Mouse (Mus musculus): ENCODE measurements around the gene Optn. TPM values are rescaled to one million over a fixed set of nuclear protein-coding genes. Genes with fewer than 3 reads are reported as not detected.

Gene Optn
- polyA plus RNA-seq, 1 experiment from 2014 or later, result 13.6 TPM

GRCm38 (mm10) chr2:5031215-5031614 is 32.6 kb downstream of the Optn start:
- no peaks in the 10 kb centered on the region for H3K4me1 ChIP-seq (ENCODE audit: control insufficient read depth, insufficient read depth, low read length)
- no peak overlapping the region for H3K9ac ChIP-seq (ENCODE audit: low read depth, low read length)
- no peak overlapping the region for H3K4me2 ChIP-seq
- H3K27me3 ChIP-seq (ENCODE audit: control insufficient read depth, insufficient read depth, low read length), result no peaks in the 10 kb centered on the region
- H3K27ac ChIP-seq (ENCODE audit: low read depth, low read length), result no peak overlapping the region
- H3K4me3 ChIP-seq (ENCODE audit: low read depth, low read length), result no peak overlapping the region
- ATAC-seq (replicated peaks; ENCODE audit: insufficient number of reproducible peaks, low FRiP score, low TSS enrichment), result no peak
- 75% methylated on average over 7 of the region's 7 CpGs for WGBS (ENCODE audit: insufficient replicate concordance)
- no peaks in the 10 kb centered on the region for H3K9me3 ChIP-seq (replicated peaks; ENCODE audit: control insufficient read depth, low read length)
- H3K36me3 ChIP-seq (ENCODE audit: control insufficient read depth, insufficient read depth, low read length), result no peaks in the 10 kb centered on the region

DNA sequence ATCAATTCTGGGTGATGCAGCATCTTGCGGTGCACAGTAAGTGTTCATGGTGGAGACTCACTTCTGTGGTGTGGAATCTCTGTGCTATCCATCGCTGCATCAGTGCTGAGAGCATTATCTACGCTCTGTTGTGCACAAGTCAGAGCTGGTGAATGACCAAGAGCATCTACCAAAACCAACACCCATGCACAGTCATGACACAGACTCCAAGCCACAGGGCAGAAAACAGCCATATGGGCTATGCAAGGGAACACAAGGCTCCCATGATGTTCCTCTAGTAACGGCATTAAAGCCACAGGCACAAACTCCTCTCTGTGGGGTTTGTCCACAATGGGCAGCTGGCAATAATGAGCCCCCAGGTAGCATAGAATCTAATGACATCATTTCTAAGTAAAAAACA is 34.0 kb downstream of the Optn start:
- Histone ChIP-seq H3K9ac (ENCODE audit: low read depth, low read length) (no peak overlapping the region), H3K27me3 (ENCODE audit: control insufficient read depth, insufficient read depth, low read length) (no peaks in the 10 kb centered on the region), H3K4me2 (no peak overlapping the region), H3K9me3 (replicated peaks; ENCODE audit: control insufficient read depth, low read length) (no peaks in the 10 kb centered on the region), H3K36me3 (ENCODE audit: control insufficient read depth, insufficient read depth, low read length) (no peaks in the 10 kb centered on the region), H3K4me1 (ENCODE audit: control insufficient read depth, insufficient read depth, low read length) (no peaks in the 10 kb centered on the region), H3K4me3 (ENCODE audit: low read depth, low read length) (no peak overlapping the region), H3K27ac (ENCODE audit: low read depth, low read length) (no peak overlapping the region)
- 87% methylated on average over 4 of the region's 4 CpGs for WGBS (ENCODE audit: insufficient replicate concordance)
- no peak for ATAC-seq (replicated peaks; ENCODE audit: insufficient number of reproducible peaks, low FRiP score, low TSS enrichment)

- WGBS (ENCODE audit: insufficient replicate concordance), result 74% methylated on average over 7 of the region's 7 CpGs
- H3K9ac ChIP-seq (ENCODE audit: low read depth, low read length), result no peak overlapping the region
- H3K4me2 ChIP-seq, result no peak overlapping the region
- H3K27ac ChIP-seq (ENCODE audit: low read depth, low read length), result no peak overlapping the region
- H3K9me3 ChIP-seq (replicated peaks; ENCODE audit: control insufficient read depth, low read length), result no peaks in the 10 kb centered on the region
- 0 out of 2 replicates have a peak, but pooled peaks cover 2% of the 10 kb centered on the region for H3K4me1 ChIP-seq (ENCODE audit: control insufficient read depth, insufficient read depth, low read length)
- ATAC-seq (replicated peaks; ENCODE audit: insufficient number of reproducible peaks, low FRiP score, low TSS enrichment), result peak; percentile 35; the same call in 1 of the 2 replicates
- H3K4me3 ChIP-seq (ENCODE audit: low read depth, low read length), result no peak overlapping the region
- H3K27me3 ChIP-seq (ENCODE audit: control insufficient read depth, insufficient read depth, low read length), result no peaks in the 10 kb centered on the region
- no peaks in the 10 kb centered on the region for H3K36me3 ChIP-seq (ENCODE audit: control insufficient read depth, insufficient read depth, low read length)
These were observed 35.8 kb downstream of the Optn start for GRCm38 (mm10) chr2:5028047-5028446.

DNA sequence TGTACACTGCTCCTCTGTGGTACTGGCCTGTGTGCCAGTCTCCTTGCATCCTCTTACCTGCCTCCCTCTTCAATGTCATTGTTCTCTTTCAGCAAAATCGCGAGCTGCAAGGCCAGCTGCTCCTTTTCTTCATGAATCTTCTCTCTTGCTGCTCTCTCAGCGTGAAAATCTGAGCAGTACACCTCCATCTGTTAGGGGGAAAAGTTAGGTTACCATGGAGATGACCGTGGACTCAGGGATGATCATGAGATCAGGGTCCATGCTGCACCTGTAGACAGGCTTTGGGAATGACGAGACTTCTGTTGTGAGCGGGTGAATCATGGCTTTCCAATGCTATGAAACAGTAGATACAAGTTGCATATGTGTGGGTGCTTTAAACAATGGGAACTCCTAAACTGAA is 36.8 kb downstream of the Optn start:
- no peak overlapping the region for H3K27ac ChIP-seq (ENCODE audit: low read depth, low read length)
- 82% methylated on average over 6 of the region's 6 CpGs for WGBS (ENCODE audit: insufficient replicate concordance)
- H3K4me1 ChIP-seq (ENCODE audit: control insufficient read depth, insufficient read depth, low read length), result 0 out of 2 replicates have a peak, but pooled peaks cover 2% of the 10 kb centered on the region
- ATAC-seq (replicated peaks; ENCODE audit: insufficient number of reproducible peaks, low FRiP score, low TSS enrichment), result no peak
- H3K36me3 ChIP-seq (ENCODE audit: control insufficient read depth, insufficient read depth, low read length), result no peaks in the 10 kb centered on the region
- no peak overlapping the region for H3K9ac ChIP-seq (ENCODE audit: low read depth, low read length)
- H3K9me3 ChIP-seq (replicated peaks; ENCODE audit: control insufficient read depth, low read length), result no peaks in the 10 kb centered on the region
- H3K4me3 ChIP-seq (ENCODE audit: low read depth, low read length), result no peak overlapping the region
- no peaks in the 10 kb centered on the region for H3K27me3 ChIP-seq (ENCODE audit: control insufficient read depth, insufficient read depth, low read length)
- no peak overlapping the region for H3K4me2 ChIP-seq

DNA sequence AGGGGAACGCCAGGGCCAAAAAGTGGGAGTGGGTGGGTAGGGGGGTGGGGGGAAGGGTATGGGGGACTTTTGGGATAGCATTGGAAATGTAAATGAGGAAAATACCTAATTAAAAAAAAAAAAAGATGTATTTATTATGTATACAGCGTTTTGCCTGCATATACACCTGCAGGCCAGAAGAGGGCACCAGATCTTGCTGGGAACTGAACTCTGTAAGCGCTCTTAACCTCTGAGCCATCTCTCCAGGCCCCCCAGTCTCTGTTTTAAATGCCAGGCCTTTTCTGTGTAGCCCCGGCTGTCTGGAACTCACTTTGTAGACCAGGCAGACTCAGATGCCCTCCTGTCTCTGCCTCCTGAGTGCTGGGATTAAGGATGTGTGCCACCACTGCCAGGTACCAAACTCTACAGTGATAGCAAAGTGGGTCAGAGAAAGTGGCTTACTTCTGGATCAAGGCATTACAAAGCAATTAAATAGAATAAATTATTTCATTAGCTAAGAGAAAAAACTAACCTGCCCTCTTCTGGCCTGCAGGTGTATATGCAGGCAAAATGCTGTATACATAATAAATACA is 38.6 kb downstream of the Optn start:
- Histone ChIP-seq H3K4me2 (no peak overlapping the region), H3K9me3 (replicated peaks; ENCODE audit: control insufficient read depth, low read length) (no peaks in the 10 kb centered on the region), H3K9ac (ENCODE audit: low read depth, low read length) (no peak overlapping the region), H3K4me3 (ENCODE audit: low read depth, low read length) (no peak overlapping the region), H3K27me3 (ENCODE audit: control insufficient read depth, insufficient read depth, low read length) (no peaks in the 10 kb centered on the region), H3K27ac (ENCODE audit: low read depth, low read length) (no peak overlapping the region), H3K4me1 (ENCODE audit: control insufficient read depth, insufficient read depth, low read length) (0 out of 2 replicates have a peak, but pooled peaks cover 2% of the 10 kb centered on the region), H3K36me3 (ENCODE audit: control insufficient read depth, insufficient read depth, low read length) (no peaks in the 10 kb centered on the region)
- no peak for ATAC-seq (replicated peaks; ENCODE audit: insufficient number of reproducible peaks, low FRiP score, low TSS enrichment)
- WGBS (ENCODE audit: insufficient replicate concordance), result 30% methylated on average over 3 of the region's 4 CpGs

- Histone ChIP-seq H3K27me3 (ENCODE audit: control insufficient read depth, insufficient read depth, low read length) (no peaks in the 10 kb centered on the region), H3K36me3 (ENCODE audit: control insufficient read depth, insufficient read depth, low read length) (no peaks in the 10 kb centered on the region), H3K4me1 (ENCODE audit: control insufficient read depth, insufficient read depth, low read length) (0 out of 2 replicates have a peak, but pooled peaks cover 2% of the 10 kb centered on the region), H3K27ac (ENCODE audit: low read depth, low read length) (no peak overlapping the region), H3K9me3 (replicated peaks; ENCODE audit: control insufficient read depth, low read length) (no peaks in the 10 kb centered on the region), H3K9ac (ENCODE audit: low read depth, low read length) (no peak overlapping the region), H3K4me2 (no peak overlapping the region), H3K4me3 (ENCODE audit: low read depth, low read length) (no peak overlapping the region)
- ATAC-seq (replicated peaks; ENCODE audit: insufficient number of reproducible peaks, low FRiP score, low TSS enrichment), result no peak
- WGBS (ENCODE audit: insufficient replicate concordance), result 75% methylated on average over 14 of the region's 14 CpGs
These were observed 40.0 kb downstream of the Optn start for GRCm38 (mm10) chr2:5023699-5024399.

GRCm38 (mm10) chr2:5023275-5023674 is 40.6 kb downstream of the Optn start:
- 19% methylated on average over 2 of the region's 2 CpGs for WGBS (ENCODE audit: insufficient replicate concordance)
- H3K9ac ChIP-seq (ENCODE audit: low read depth, low read length), result no peak overlapping the region
- ATAC-seq (replicated peaks; ENCODE audit: insufficient number of reproducible peaks, low FRiP score, low TSS enrichment), result no peak
- no peaks in the 10 kb centered on the region for H3K27me3 ChIP-seq (ENCODE audit: control insufficient read depth, insufficient read depth, low read length)
- no peaks in the 10 kb centered on the region for H3K36me3 ChIP-seq (ENCODE audit: control insufficient read depth, insufficient read depth, low read length)
- no peak overlapping the region for H3K4me2 ChIP-seq
- 0 out of 2 replicates have a peak, but pooled peaks cover 2% of the 10 kb centered on the region for H3K4me1 ChIP-seq (ENCODE audit: control insufficient read depth, insufficient read depth, low read length)
- no peaks in the 10 kb centered on the region for H3K9me3 ChIP-seq (replicated peaks; ENCODE audit: control insufficient read depth, low read length)
- H3K27ac ChIP-seq (ENCODE audit: low read depth, low read length), result no peak overlapping the region
- no peak overlapping the region for H3K4me3 ChIP-seq (ENCODE audit: low read depth, low read length)

GRCm38 (mm10) chr2:5019708-5020107 is 44.1 kb downstream of the Optn start:
- Histone ChIP-seq H3K4me2 (no peak overlapping the region), H3K36me3 (ENCODE audit: control insufficient read depth, insufficient read depth, low read length) (no peaks in the 10 kb centered on the region), H3K9me3 (replicated peaks; ENCODE audit: control insufficient read depth, low read length) (no peaks in the 10 kb centered on the region), H3K4me1 (ENCODE audit: control insufficient read depth, insufficient read depth, low read length) (0 out of 2 replicates have a peak, but pooled peaks cover 2% of the 10 kb centered on the region), H3K4me3 (ENCODE audit: low read depth, low read length) (no peak overlapping the region), H3K27ac (ENCODE audit: low read depth, low read length) (no peak overlapping the region), H3K27me3 (ENCODE audit: control insufficient read depth, insufficient read depth, low read length) (no peaks in the 10 kb centered on the region), H3K9ac (ENCODE audit: low read depth, low read length) (no peak overlapping the region)
- no peak for ATAC-seq (replicated peaks; ENCODE audit: insufficient number of reproducible peaks, low FRiP score, low TSS enrichment)
- WGBS (ENCODE audit: insufficient replicate concordance), result 68% methylated on average over 1 of the region's 1 CpGs

DNA sequence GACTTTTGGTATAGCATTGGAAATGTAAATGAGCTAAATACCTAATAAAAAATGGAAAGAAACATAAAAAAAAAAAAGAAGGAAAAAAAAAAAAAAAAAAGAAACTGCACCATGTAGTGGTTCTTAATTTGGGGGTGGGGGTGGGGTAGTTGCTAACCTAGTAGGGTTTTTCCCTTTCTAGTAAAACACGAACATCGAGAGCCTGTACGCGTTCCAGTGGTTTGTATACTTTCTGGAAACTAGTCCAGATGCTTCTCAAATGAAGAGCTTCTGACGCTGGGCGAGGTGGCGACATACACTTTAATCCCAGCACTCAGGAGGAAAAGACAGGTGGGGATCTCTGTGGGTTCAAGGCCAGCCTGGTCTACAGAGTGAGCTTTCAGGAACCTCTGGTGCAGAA is 46.9 kb downstream of the Optn start:
- ATAC-seq (replicated peaks; ENCODE audit: insufficient number of reproducible peaks, low FRiP score, low TSS enrichment), result no peak
- Histone ChIP-seq H3K27me3 (ENCODE audit: control insufficient read depth, insufficient read depth, low read length) (no peaks in the 10 kb centered on the region), H3K9ac (ENCODE audit: low read depth, low read length) (no peak overlapping the region), H3K27ac (ENCODE audit: low read depth, low read length) (no peak overlapping the region), H3K4me3 (ENCODE audit: low read depth, low read length) (no peak overlapping the region), H3K4me1 (ENCODE audit: control insufficient read depth, insufficient read depth, low read length) (peaks cover 1% of the 10 kb centered on the region; the same call in 1 of the 2 replicates), H3K9me3 (replicated peaks; ENCODE audit: control insufficient read depth, low read length) (no peaks in the 10 kb centered on the region), H3K4me2 (no peak overlapping the region), H3K36me3 (ENCODE audit: control insufficient read depth, insufficient read depth, low read length) (no peaks in the 10 kb centered on the region)
- WGBS (ENCODE audit: insufficient replicate concordance), result 88% methylated on average over 7 of the region's 7 CpGs

Measured in heart, embryonic 11.5 days (tissue).